Mouse (Mus musculus) B cell, adult 2 months (primary cell): Measurements from ENCODE around the gene Ldhal6b.
A peak's percentile ranks its signal among the peaks of the same experiment; 100 is the strongest.

Experiments used
- DNase-seq, 2 experiments: peaks; one replicate each; pipeline ENCODE4 v3.0.0; 2022

Gene Ldhal6b

DNA sequence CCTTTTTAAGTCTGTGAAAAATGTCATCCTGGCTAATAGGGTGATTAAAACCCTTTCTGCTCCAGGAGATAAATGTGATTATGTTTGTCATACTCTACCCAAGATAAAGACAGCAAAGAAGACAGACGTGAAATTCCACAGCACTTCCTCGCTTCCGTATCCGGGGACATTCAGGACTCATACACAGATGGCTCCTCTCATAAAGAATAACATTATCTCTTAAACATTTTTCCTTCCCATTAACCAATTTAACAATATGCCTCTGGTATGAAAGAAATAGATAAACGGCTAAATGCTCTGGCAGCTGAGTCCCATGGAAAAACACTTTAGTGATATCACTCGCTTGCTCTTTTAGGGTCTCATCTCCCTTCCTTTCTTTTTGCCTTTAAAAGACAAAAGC, 11.5 kb downstream of the Ldhal6b start:
- no peak for DNase-seq

DNA sequence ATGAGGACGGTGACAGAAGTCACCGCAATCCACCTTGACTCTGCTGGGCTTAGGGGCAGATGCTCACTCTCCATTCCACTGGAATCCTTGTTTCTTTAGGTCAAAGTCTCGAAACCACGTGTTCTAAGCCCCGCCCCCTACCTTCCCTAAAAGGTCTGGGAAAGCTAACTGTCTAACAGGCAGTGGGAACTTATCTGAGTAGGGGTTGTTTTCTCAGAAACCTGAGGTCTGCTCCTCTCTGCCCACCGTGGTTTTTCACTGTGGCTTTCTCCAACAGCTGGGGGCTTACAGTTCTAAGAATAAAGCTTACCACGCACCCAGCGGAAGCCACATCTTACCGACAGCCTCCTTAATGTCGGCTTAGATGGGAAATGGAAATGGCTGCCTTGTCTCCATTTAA, 12.0 kb downstream of the Ldhal6b start:
- no peak for DNase-seq

- no peak for DNase-seq
Observed at GRCm38 (mm10) chr17:5403885-5404284, 14.7 kb downstream of the Ldhal6b start.

- peak; percentile 76 for DNase-seq
Observed at GRCm38 (mm10) chr17:5402624-5403023, 15.9 kb downstream of the Ldhal6b start.

DNA sequence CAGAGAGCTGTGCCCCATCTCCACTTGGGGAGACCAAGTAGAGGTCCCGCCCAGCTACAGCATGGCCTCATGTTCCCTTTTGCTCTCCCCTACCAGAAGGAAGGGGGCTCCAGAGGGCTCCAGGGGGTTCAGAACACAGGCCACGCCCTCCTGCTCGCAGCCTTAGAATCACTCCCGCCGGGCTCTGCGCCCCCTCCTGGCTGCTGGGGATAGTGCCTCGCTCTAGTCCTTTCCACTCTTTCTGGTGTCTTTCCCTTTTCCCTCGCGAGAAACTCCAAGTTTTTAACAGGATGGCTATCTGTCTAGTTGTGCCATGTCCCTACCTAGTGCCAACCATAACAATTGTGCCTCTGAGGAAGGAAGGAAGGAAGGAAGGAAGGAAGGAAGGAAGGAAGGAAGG, 16.5 kb downstream of the Ldhal6b start:
- peak; percentile 77 to 78 for DNase-seq

DNA sequence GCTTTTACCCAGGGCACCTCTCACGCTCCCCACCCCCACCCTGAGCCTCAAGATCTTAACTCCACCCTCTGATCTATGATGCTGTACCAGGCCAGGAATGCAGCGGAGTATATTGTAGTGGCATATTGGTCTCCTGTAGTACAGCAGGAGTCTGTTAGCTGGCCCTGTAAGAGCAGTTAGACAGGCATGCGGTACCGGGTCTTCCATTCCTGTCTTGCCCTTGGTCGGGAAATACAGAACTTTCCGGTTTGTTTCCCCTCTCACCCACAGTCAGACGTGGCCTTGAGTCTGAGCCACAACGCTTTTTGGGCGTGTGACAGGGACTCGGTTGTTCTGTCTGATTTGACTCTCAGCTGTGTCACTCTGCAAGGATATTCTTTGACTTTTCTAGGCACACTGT, 17.3 kb downstream of the Ldhal6b start:
- DNase-seq, result no peak

DNA sequence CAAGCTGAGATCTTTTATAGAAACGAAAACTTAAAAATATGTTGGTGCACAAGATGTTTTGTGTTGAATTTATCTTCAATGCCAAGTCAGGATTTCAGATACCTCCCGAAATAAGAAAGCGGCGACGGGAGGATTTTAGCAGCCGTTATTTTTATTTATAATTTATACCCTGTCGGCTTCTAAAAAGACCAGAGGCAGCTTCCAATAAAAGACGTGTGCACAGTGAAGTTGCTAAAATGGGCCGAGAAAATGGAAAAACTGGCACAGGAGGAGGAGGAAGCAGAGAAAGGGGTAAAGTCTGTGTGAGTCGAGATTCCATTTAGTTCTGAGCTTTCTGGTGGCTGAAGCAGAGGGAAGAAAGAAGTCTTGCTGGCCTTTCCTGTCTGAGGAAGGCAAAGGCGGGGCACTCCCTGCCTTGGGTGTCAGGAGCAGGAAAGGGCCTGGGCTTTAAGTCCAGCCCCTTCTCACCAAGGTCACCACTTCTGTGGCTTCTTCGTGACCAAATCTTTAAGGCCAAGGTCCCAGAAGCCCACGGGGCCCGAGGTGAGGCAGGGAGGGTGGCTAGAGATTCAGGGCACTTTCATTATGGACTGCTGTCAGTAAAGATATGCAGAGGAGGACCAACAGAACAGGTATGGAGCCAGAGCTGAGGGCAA, 18.0 kb downstream of the Ldhal6b start:
- no peak for DNase-seq

DNA sequence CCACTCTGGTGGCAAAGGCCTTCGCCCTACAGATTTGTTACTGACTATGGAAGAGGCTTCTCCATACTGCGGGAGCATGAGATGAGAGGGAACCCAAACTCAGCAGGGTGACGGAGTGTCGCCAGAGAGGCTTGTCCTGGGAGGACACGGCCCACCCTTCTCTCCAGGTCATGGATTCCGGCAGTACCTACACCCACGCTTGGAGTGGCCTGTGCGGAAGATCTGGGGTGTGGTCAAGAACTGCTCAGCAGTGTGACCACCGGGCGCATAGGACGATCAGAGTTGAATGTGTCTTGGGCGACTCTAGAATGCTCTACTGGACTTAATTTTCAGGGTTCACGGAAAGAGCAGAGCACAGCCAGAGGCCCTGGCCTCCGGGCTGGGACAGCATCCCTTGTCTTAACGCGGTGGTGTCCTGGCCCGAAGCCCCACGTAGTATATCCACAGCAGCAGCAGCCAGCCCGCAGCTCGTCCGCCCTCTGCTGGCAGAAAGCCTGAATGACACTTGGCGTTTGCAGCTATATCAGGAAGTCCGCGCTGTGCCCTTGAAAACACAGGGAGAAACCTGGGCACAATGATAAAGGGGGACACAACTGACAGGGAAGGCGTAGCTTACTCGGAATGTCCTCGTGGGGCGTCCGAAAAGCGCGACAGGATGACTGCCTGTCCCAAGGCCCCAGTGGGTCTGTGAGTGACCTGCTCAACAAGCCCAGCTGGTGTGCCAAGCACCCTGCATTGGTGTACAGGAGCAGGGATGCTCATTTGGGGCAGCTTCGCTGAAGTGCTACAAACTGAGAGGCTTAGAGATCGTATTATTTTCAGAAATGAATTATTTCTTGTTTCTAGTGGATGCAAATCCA, 21.2 kb downstream of the Ldhal6b start:
- DNase-seq, result peak; percentile 81 to 82

DNA sequence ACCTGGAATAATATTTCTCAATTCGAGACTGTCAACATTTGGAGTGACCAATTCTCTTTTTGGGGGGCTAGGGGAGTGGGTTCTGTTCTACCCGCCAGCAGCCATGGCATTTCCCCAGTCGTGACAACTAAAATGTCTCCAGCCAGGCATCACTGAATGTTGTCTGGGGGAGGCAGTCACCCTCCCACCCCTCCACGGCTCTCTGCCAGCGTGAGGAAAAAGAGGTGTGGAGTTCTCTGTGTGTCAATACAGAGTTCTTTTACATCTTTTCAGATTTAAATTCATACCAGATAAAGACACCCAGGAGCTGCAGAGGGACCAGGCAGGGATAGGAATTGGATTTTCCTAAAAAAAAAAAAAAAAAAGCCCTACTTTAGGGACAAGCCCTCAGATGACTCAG, 22.4 kb downstream of the Ldhal6b start:
- DNase-seq, result no peak

- DNase-seq, result no peak
Observed at GRCm38 (mm10) chr17:5395454-5396205, 22.9 kb downstream of the Ldhal6b start.

DNA sequence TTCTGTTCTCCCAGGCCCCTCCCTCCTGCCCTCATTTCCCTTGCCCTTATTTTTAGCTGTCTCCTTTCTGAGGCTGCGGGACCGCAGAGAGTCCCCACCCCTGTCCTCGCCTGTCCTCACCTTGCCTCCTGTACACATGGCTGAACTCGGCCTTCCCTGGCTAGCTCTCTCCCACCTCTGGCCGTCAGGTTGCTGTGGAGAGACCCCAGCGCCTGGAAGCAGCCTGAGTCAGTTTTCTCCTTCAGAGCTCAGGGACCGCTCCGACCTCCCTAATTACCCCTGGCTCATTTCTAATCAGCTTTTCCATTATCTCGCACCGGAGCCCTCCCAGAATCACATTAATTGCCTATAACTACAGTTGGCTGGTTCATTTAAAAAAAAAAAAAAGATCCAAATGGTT, 27.9 kb downstream of the Ldhal6b start:
- DNase-seq, result no peak

- DNase-seq, result no peak
Observed at GRCm38 (mm10) chr17:5388351-5388750, 30.2 kb downstream of the Ldhal6b start.

DNA sequence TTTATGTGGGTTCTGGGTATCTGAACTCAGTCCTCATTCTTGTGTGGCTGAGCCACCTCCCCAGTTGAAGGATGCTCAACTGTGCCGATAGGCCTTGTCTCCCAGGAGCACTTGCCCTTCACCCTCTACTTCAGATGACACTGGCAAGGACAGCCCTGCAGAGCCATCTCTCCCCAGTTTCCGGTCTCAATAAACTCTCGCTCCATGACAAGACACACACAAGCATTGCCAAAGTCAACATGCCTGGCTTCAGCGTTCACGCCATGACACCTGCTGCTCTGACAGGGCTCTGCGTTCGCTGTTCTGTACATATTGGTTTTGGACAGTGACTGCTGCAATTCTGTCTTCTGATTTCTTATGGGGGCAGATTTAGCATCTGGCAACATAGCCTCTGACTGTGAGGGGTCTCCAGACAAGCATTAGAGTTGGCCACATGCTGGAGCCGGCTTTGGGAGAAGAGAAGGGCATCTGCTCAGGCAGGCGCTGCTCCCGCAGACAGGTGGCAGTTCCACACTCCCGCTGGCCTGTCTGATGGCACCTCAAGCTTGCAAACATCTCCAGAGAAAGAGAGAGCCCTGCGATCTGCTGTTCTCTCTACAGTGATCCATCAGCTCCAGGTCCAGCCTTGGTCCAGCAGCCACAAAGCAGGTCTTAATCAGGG, 31.6 kb downstream of the Ldhal6b start:
- no peak for DNase-seq

- no peak for DNase-seq
Observed at GRCm38 (mm10) chr17:5385694-5386093, 32.9 kb downstream of the Ldhal6b start.

DNA sequence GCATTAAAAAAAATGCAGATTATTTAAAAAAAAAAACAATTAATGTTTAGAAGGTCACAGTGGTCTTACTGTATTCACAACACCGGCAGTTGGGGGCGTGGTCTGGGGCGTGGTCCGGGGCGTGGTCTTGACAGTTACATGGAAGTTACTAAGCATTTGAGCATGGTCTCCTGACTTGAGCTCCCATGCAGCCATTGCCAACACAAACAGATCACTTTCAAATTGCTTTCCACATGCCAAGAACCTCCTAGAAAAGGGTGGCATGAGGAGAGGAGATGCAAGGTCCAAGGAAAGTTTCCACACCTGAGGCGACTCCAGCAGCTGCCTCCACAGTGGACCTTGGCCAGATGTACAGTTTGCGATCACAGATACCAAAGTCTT, 40.6 kb downstream of the Ldhal6b start:
- DNase-seq, result peak; percentile 61 to 67

DNA sequence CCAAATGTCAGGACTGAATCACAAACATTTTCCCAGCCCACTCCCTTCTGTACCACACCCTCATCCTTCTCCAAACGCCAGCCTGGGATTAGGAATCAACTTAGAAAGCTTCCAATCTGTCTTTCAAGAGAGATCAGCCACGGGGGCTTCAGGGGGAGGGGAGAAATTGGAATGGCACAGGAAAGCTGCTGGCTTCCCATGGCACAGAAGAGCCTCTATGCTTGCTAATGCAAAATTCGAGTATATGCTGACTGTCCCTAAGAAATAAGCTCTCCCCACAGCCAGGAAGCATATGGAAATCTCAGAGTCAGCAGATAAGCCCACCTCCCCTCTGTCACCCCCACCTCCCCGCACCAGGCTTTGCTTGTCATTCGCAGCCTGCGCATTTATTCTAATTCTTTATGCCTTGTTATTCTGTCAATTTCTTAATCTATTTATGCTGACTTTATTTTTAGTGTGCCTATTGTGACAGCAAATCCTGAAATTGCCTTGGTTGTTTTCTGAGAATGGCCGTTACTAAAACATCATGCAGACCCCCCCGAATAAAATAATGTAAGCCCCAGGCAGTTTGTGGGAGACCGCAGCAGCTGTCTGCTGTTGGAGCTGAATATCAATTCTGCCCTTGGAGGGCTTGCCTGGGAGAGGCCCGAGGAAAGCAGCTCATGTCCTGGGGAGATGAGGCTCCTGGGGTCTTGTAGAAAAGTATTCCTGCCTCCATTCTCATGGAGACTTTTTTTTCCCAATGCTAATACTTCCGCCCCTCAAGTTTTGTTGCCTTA, 41.2 kb downstream of the Ldhal6b start:
- no peak for DNase-seq

- no peak for DNase-seq
Observed at GRCm38 (mm10) chr17:5372951-5373350, 45.6 kb downstream of the Ldhal6b start.

- no peak for DNase-seq
Observed at GRCm38 (mm10) chr17:5371521-5371920, 47.0 kb downstream of the Ldhal6b start.

GRCm38 (mm10) chr17:5371032-5371431, 47.5 kb downstream of the Ldhal6b start:
- no peak for DNase-seq
